Mouse (Mus musculus): Measurements from ENCODE around the gene Pecam1.
"Not testable (repeated sequence)": the region's sequence is repeated elsewhere in the genome, so short reads cannot be mapped to it uniquely, and the experiment has no call there.

DNA sequence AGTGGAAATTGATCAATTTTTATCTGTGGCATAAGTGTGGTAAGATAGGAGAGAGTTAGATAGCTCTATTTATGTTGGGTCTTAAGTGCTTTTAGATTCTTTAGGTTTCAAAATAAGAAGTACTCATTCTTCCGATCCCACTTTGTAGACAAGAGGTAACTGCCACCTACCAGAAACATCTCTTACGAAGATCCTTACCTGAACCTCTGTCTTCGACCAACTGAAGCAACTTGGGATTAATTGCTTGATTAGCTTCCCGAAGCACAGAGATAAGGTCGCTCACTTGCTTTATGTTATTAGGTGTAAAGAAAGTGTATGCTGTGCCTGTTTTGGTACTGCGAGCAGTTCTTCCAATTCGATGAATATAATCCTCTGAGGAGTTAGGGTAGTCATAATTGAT, 31.8 kb upstream of the Pecam1 start:
- not testable (repeated sequence) for TF ChIP-seq CTCF (IDR thresholded peaks at IDR 0.05; ENCODE audit: borderline replicate concordance, control insufficient read depth, extremely low read depth, insufficient read depth, low read length, poor library complexity); POLR2A (IDR thresholded peaks at IDR 0.05; ENCODE audit: control insufficient read depth, extremely low read depth, insufficient read depth, low read length, poor library complexity)

Data from thymus, adult 2 months (tissue).